Mouse (Mus musculus) CH12F3 (cell line): ENCODE data around the gene Ifnb1.

Source experiments
- in situ Hi-C: fragments of 300-500 bp; cut with MboI; formaldehyde crosslinking; loops from 2 replicates; pipeline ENCODE4 v1.14.3; 2020; ENCODE audit warnings: low sequenced_read_pairs

Ifnb1 gene

GRCm38 (mm10) chr4:88513743-88514142, 8.8 kb downstream of the Ifnb1 start:
- in situ Hi-C loops: no loop called here

GRCm38 (mm10) chr4:88503753-88504152, 18.8 kb downstream of the Ifnb1 start:
- in situ Hi-C loops: no loop called here

GRCm38 (mm10) chr4:88501247-88501646, 21.3 kb downstream of the Ifnb1 start:
- in situ Hi-C loops: no loop called here

GRCm38 (mm10) chr4:88496321-88497018, 26.1 kb downstream of the Ifnb1 start:
- in situ Hi-C loops: no loop called here

- in situ Hi-C loops: no loop called here
These were observed 33.0 kb downstream of the Ifnb1 start for GRCm38 (mm10) chr4:88489622-88490021.

- in situ Hi-C loops: no loop called here
These were observed 34.5 kb downstream of the Ifnb1 start for GRCm38 (mm10) chr4:88488107-88488506.

GRCm38 (mm10) chr4:88480130-88480529, 42.4 kb downstream of the Ifnb1 start:
- in situ Hi-C loops: no loop called here

GRCm38 (mm10) chr4:88478809-88479186, 43.8 kb downstream of the Ifnb1 start:
- in situ Hi-C loops: no loop called here

GRCm38 (mm10) chr4:88478177-88478808, 44.3 kb downstream of the Ifnb1 start:
- in situ Hi-C loops: no loop called here

GRCm38 (mm10) chr4:88476511-88477210, 45.9 kb downstream of the Ifnb1 start:
- in situ Hi-C loops: no loop called here

GRCm38 (mm10) chr4:88476084-88476483, 46.5 kb downstream of the Ifnb1 start:
- in situ Hi-C loops: no loop called here
